18 mouse cellular contexts compared by ENCODE assay signal in the genomic region with DNA sequence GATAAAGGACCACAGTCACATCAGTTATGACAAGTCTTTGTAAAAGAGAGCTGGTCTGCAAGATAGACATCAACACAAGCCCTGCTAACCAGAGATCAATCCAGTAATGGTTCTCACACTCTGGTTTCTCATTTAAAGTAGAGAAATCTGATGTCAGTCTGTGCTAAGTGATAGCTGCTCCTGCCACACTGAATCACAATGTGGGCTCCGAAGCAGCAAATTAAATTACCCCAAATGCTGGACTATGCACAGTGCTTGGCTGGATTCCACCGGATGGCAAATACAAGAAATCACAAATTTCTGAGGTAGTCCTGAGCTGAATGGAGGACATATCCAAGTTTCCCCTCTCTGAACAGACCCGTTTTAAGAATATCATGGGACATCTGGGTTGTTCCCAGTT.
A peak's percentile ranks its signal among the peaks of the same experiment; 100 is the strongest.
DNase-seq lines count a peak whose midpoint lies in the region; ATAC-seq and TF ChIP-seq lines count a peak whose summit lies in the region.
"Had no signal": no experiment of that assay in that cellular context is flagged by ENCODE, and none has a peak within 500 bp of the region (broad histone marks: within the 10 kb centered on the region; RNA-seq: fewer than 3 reads in every experiment).

No protein-coding gene starts in this region.

- H3K9ac ChIP-seq in forebrain, embryonic 16.5 days (replicated peaks; ENCODE audit: low read depth, low read length) = no peak overlapping the region
- H3K9ac ChIP-seq in forebrain, embryonic 12.5 days = no peak overlapping the region
- H3K9ac ChIP-seq in midbrain, postnatal 0 days (replicated peaks; ENCODE audit: low read length, poor library complexity, severe bottlenecking) = no peak overlapping the region
- H3K9ac ChIP-seq in midbrain, embryonic 16.5 days (ENCODE audit: low read depth, low read length) = no peak overlapping the region
- H3K9ac ChIP-seq: hindbrain, embryonic 12.5 days; hindbrain, embryonic 15.5 days had no signal

- no peaks in the 10 kb centered on the region for H3K9me3 ChIP-seq in forebrain, embryonic 16.5 days (ENCODE audit: control insufficient read depth, low read length)
- no peaks in the 10 kb centered on the region for H3K9me3 ChIP-seq in forebrain, embryonic 12.5 days
- H3K9me3 ChIP-seq in midbrain, postnatal 0 days (ENCODE audit: low read length) = no peaks in the 10 kb centered on the region
- no peaks in the 10 kb centered on the region for H3K9me3 ChIP-seq in midbrain, embryonic 16.5 days (replicated peaks; ENCODE audit: control insufficient read depth, low read length, poor library complexity, severe bottlenecking)
- H3K9me3 ChIP-seq: forebrain, embryonic 10.5 days; hindbrain, embryonic 12.5 days; hindbrain, embryonic 15.5 days had no signal

- no peaks in the 10 kb centered on the region for H3K4me1 ChIP-seq in forebrain, embryonic 16.5 days (replicated peaks; ENCODE audit: control insufficient read depth, insufficient read depth, low read length)
- H3K4me1 ChIP-seq in forebrain, embryonic 12.5 days = no peaks in the 10 kb centered on the region
- H3K4me1 ChIP-seq in midbrain, postnatal 0 days (ENCODE audit: insufficient read depth, low read length) = no peaks in the 10 kb centered on the region
- H3K4me1 ChIP-seq in midbrain, embryonic 16.5 days (ENCODE audit: control insufficient read depth, insufficient read depth, low read length) = no peaks in the 10 kb centered on the region
- H3K4me1 ChIP-seq: forebrain, embryonic 10.5 days; hindbrain, embryonic 12.5 days; hindbrain, embryonic 15.5 days had no signal

- H3K4me3 ChIP-seq in forebrain, embryonic 16.5 days (replicated peaks; ENCODE audit: low read length) = no peak overlapping the region
- no peak overlapping the region for H3K4me3 ChIP-seq in forebrain, embryonic 12.5 days (replicated peaks)
- no peak overlapping the region for H3K4me3 ChIP-seq in midbrain, postnatal 0 days (ENCODE audit: low read depth, low read length)
- no peak overlapping the region for H3K4me3 ChIP-seq in midbrain, embryonic 16.5 days (ENCODE audit: low read depth, low read length)
- H3K4me3 ChIP-seq: forebrain, embryonic 10.5 days; hindbrain, embryonic 12.5 days; hindbrain, embryonic 15.5 days had no signal

- H3K27me3 ChIP-seq in forebrain, embryonic 16.5 days (replicated peaks; ENCODE audit: control insufficient read depth, insufficient read depth, low read length) = no peaks in the 10 kb centered on the region
- H3K27me3 ChIP-seq in forebrain, embryonic 12.5 days = no peaks in the 10 kb centered on the region
- H3K27me3 ChIP-seq in midbrain, postnatal 0 days (ENCODE audit: insufficient read depth, low read length) = no peaks in the 10 kb centered on the region
- H3K27me3 ChIP-seq in midbrain, embryonic 16.5 days (ENCODE audit: control insufficient read depth, insufficient read depth, low read depth, low read length) = no peaks in the 10 kb centered on the region
- H3K27me3 ChIP-seq: hindbrain, embryonic 12.5 days; hindbrain, embryonic 15.5 days; Patski had no signal

- peak; percentile 62 for ATAC-seq in forebrain, embryonic 16.5 days
- no peak for ATAC-seq in forebrain, embryonic 12.5 days (ENCODE audit: low FRiP score)
- no peak for ATAC-seq in midbrain, postnatal 0 days (ENCODE audit: low FRiP score)
- no peak for ATAC-seq in midbrain, embryonic 16.5 days
- ATAC-seq: Patski had no signal

- TF ChIP-seq CTCF in midbrain, postnatal 0 days (IDR thresholded peaks at IDR 0.05) = no peak

- no peak overlapping the region for H3K27ac ChIP-seq in forebrain, embryonic 16.5 days (ENCODE audit: low read length)
- H3K27ac ChIP-seq in forebrain, embryonic 12.5 days = no peak overlapping the region
- H3K27ac ChIP-seq in midbrain, postnatal 0 days (ENCODE audit: low read depth, low read length) = no peak overlapping the region
- H3K27ac ChIP-seq in midbrain, embryonic 16.5 days (ENCODE audit: low read length) = no peak overlapping the region
- H3K27ac ChIP-seq: forebrain, embryonic 10.5 days; hindbrain, embryonic 12.5 days; hindbrain, embryonic 15.5 days had no signal

- H3K4me2 ChIP-seq in forebrain, embryonic 16.5 days (ENCODE audit: low read length) = no peak overlapping the region
- H3K4me2 ChIP-seq in forebrain, embryonic 12.5 days = no peak overlapping the region
- H3K4me2 ChIP-seq in midbrain, postnatal 0 days (ENCODE audit: low read depth, low read length, poor library complexity, severe bottlenecking) = no peak overlapping the region
- no peak overlapping the region for H3K4me2 ChIP-seq in midbrain, embryonic 16.5 days (ENCODE audit: low read length)
- H3K4me2 ChIP-seq: heart, embryonic 11.5 days; hindbrain, embryonic 12.5 days; hindbrain, embryonic 15.5 days had no signal

- WGBS in forebrain, embryonic 16.5 days = 42% methylated on average over 3 of the region's 3 CpGs
- WGBS in forebrain, embryonic 12.5 days = 74% methylated on average over 3 of the region's 3 CpGs
- WGBS in midbrain, postnatal 0 days = 76% methylated on average over 3 of the region's 3 CpGs
- 69% methylated on average over 3 of the region's 3 CpGs for WGBS in midbrain, embryonic 16.5 days

- DNase-seq in cerebellum, postnatal 10 days = peak; percentile 6 to 11
- no peak for DNase-seq in cerebellum, adult 8-10 months
- DNase-seq in midbrain, postnatal 0 days (ENCODE audit: low spot score) = peak; percentile 6
- DNase-seq in heart, adult 18-20 months = no peak
- DNase-seq: adrenal gland, postnatal 10 days; adrenal gland, postnatal 36 days; cerebellum, adult 11 months; cerebellum, adult 2 months; gastrocnemius, postnatal 10 days; gastrocnemius, postnatal 36 days had no signal

- H3K36me3 ChIP-seq in forebrain, embryonic 16.5 days (ENCODE audit: control insufficient read depth, insufficient read depth) = no peaks in the 10 kb centered on the region
- H3K36me3 ChIP-seq in forebrain, embryonic 12.5 days (replicated peaks) = no peaks in the 10 kb centered on the region
- no peaks in the 10 kb centered on the region for H3K36me3 ChIP-seq in midbrain, postnatal 0 days (ENCODE audit: insufficient read depth, low read length)
- no peaks in the 10 kb centered on the region for H3K36me3 ChIP-seq in midbrain, embryonic 16.5 days (ENCODE audit: control insufficient read depth, insufficient read depth, low read length)
- H3K36me3 ChIP-seq: forebrain, embryonic 10.5 days; hindbrain, embryonic 12.5 days; hindbrain, embryonic 15.5 days had no signal

Comparison
In these comparisons a context has a peak if more than half of its experiments do, and no peak if none do; other contexts are left out.
1. DNase-seq: peak in cerebellum, postnatal 10 days (2 of 2) and midbrain, postnatal 0 days (single experiment); none in cerebellum, adult 8-10 months (single experiment) and heart, adult 18-20 months (0 of 2).